Comparison of ENCODE assay signal across 8 mouse cellular contexts in the genomic region with DNA sequence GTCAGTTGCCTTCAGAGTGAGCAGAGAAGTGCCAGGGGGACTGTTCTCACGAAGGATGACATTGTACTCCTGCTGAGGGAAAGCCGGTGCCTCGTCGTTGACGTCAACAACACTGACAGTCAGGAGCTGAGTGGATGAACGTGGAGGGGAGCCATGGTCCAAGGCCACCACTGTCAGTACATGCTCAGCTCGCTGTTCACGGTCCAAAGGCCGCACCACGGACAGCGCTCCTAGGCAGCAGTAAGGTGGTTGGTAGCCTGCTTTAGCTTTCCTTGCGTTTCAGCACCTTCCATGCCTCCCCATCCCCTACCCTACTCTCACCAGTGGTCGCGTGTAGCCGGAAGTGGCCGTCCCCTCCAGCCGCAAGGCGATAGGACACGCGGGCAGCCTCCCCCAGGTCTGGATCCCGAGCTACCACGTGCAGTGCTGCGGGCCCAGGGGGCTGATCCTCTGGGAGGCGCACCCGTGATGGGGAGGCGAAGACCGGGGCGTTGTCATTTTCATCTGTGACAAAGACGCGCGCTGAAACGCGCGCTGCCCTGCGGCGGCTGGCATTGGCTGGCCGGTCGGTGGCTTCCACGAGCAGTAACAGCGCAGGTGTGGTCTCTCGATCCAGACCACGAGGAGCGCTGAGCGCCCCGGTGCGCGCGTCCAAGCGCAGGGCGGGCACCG. TPM values are rescaled to one million over a fixed set of nuclear protein-coding genes. Genes with fewer than 3 reads are reported as not detected.
DNase-seq lines count a peak whose midpoint lies in the region; ATAC-seq and TF ChIP-seq lines count a peak whose summit lies in the region.
"Had no signal": no experiment of that assay in that cellular context is flagged by ENCODE, and none has a peak within 500 bp of the region (broad histone marks: within the 10 kb centered on the region; RNA-seq: fewer than 3 reads in every experiment).

No protein-coding gene starts in this region.

- H3K9ac ChIP-seq in kidney, embryonic 15.5 days = no peak overlapping the region
- no peak overlapping the region for H3K9ac ChIP-seq in forebrain, embryonic 16.5 days (replicated peaks; ENCODE audit: low read depth, low read length)
- no peak overlapping the region for H3K9ac ChIP-seq in midbrain, embryonic 16.5 days (ENCODE audit: low read depth, low read length)

- peak; percentile 43; the same call in 1 of the 2 replicates for ATAC-seq in kidney, embryonic 15.5 days (replicated peaks; ENCODE audit: low FRiP score)
- peak; percentile 10; the same call in 1 of the 2 replicates for ATAC-seq in forebrain, embryonic 16.5 days
- peak; percentile 14; the same call in 1 of the 2 replicates for ATAC-seq in midbrain, embryonic 16.5 days

- no peak overlapping the region for H3K27ac ChIP-seq in kidney, embryonic 15.5 days
- no peak overlapping the region for H3K27ac ChIP-seq in cortical plate, adult 2 months (ENCODE audit: insufficient read depth, low read length)
- no peak overlapping the region for H3K27ac ChIP-seq in forebrain, embryonic 16.5 days (ENCODE audit: low read length)
- no peak overlapping the region for H3K27ac ChIP-seq in midbrain, embryonic 16.5 days (ENCODE audit: low read length)

- no peak for DNase-seq in kidney, postnatal 14 days
- no peak for DNase-seq in ovary, adult 18-20 months (ENCODE audit: low spot score)
- no peak for DNase-seq in right cerebral cortex, postnatal 25 days
- DNase-seq: left cerebral cortex, postnatal 4 days had no signal

- peak overlapping the region; percentile 12; the same call in 1 of the 2 replicates for H3K4me3 ChIP-seq in kidney, embryonic 15.5 days (replicated peaks)
- peak overlapping the region; percentile 26 for H3K4me3 ChIP-seq in cortical plate, adult 2 months (ENCODE audit: insufficient read depth, low read length)
- H3K4me3 ChIP-seq in forebrain, embryonic 16.5 days (replicated peaks; ENCODE audit: low read length) = no peak overlapping the region
- no peak overlapping the region for H3K4me3 ChIP-seq in midbrain, embryonic 16.5 days (ENCODE audit: low read depth, low read length)

- H3K9me3 ChIP-seq in kidney, embryonic 15.5 days (replicated peaks) = no peaks in the 10 kb centered on the region
- H3K9me3 ChIP-seq in forebrain, embryonic 16.5 days (ENCODE audit: control insufficient read depth, low read length) = no peaks in the 10 kb centered on the region
- H3K9me3 ChIP-seq in midbrain, embryonic 16.5 days (replicated peaks; ENCODE audit: control insufficient read depth, low read length, poor library complexity, severe bottlenecking) = no peaks in the 10 kb centered on the region

- H3K36me3 ChIP-seq in kidney, embryonic 15.5 days = peaks cover 88% of the 10 kb centered on the region
- peaks cover 78% of the 10 kb centered on the region for H3K36me3 ChIP-seq in forebrain, embryonic 16.5 days (ENCODE audit: control insufficient read depth, insufficient read depth)
- peaks cover 70% of the 10 kb centered on the region for H3K36me3 ChIP-seq in midbrain, embryonic 16.5 days (ENCODE audit: control insufficient read depth, insufficient read depth, low read length)

- TF ChIP-seq POLR2A in cortical plate, adult 2 months (IDR thresholded peaks at IDR 0.05; ENCODE audit: extremely low read depth, insufficient read depth, low read length) = no peak

- no peak for TF ChIP-seq CTCF in cortical plate, adult 2 months (IDR thresholded peaks at IDR 0.05; ENCODE audit: extremely low read depth, insufficient read depth, low read length)

- 41% methylated on average over 51 of the region's 51 CpGs for WGBS in kidney, embryonic 15.5 days
- WGBS in forebrain, embryonic 16.5 days = 22% methylated on average over 51 of the region's 51 CpGs
- 27% methylated on average over 51 of the region's 51 CpGs for WGBS in midbrain, embryonic 16.5 days

- H3K27me3 ChIP-seq in kidney, embryonic 15.5 days = 0 out of 2 replicates have a peak, but pooled peaks cover 3% of the 10 kb centered on the region
- no peaks in the 10 kb centered on the region for H3K27me3 ChIP-seq in forebrain, embryonic 16.5 days (replicated peaks; ENCODE audit: control insufficient read depth, insufficient read depth, low read length)
- H3K27me3 ChIP-seq in midbrain, embryonic 16.5 days (ENCODE audit: control insufficient read depth, insufficient read depth, low read depth, low read length) = no peaks in the 10 kb centered on the region

- H3K4me2 ChIP-seq in kidney, embryonic 15.5 days = peak overlapping the region; percentile 51
- no peak overlapping the region for H3K4me2 ChIP-seq in forebrain, embryonic 16.5 days (ENCODE audit: low read length)
- no peak overlapping the region for H3K4me2 ChIP-seq in midbrain, embryonic 16.5 days (ENCODE audit: low read length)

- H3K4me1 ChIP-seq in kidney, embryonic 15.5 days = peaks cover 6% of the 10 kb centered on the region; the same call in 1 of the 2 replicates
- H3K4me1 ChIP-seq in cortical plate, adult 2 months (ENCODE audit: control insufficient read depth, insufficient read depth, low read length) = no peaks in the 10 kb centered on the region
- no peaks in the 10 kb centered on the region; the same call in 1 of the 2 replicates for H3K4me1 ChIP-seq in forebrain, embryonic 16.5 days (replicated peaks; ENCODE audit: control insufficient read depth, insufficient read depth, low read length)
- no peaks in the 10 kb centered on the region for H3K4me1 ChIP-seq in midbrain, embryonic 16.5 days (ENCODE audit: control insufficient read depth, insufficient read depth, low read length)

RNA-seq across cellular contexts. Expression of a gene that starts 9.9 kb away (rescaled TPM):
- 92.7 and 94.9 TPM in 2 replicates for polyA plus RNA-seq in kidney, embryonic 15.5 days (2015; fragmentation: Nextera tagmentation; extraction: Ambion mirVana)
- 92.3 and 93.2 TPM in 2 replicates for polyA plus RNA-seq in cortical plate, adult 2 months (2012; rRNA removed)
- polyA plus RNA-seq in forebrain, embryonic 16.5 days (2015; fragmentation: Nextera tagmentation; extraction: Ambion mirVana) = 30.2 and 35.2 TPM in 2 replicates
- polyA plus RNA-seq in midbrain, embryonic 16.5 days (2015; fragmentation: Nextera tagmentation; extraction: Ambion mirVana) = 32.1 and 38.6 TPM in 2 replicates

RNA-seq across cellular contexts. Expression of a gene that starts 17.8 kb away (rescaled TPM):
- 127 and 136 TPM in 2 replicates for polyA plus RNA-seq in kidney, embryonic 15.5 days (2015; fragmentation: Nextera tagmentation; extraction: Ambion mirVana)
- polyA plus RNA-seq in cortical plate, adult 2 months (2012; rRNA removed) = 174 and 179 TPM in 2 replicates
- polyA plus RNA-seq in forebrain, embryonic 16.5 days (2015; fragmentation: Nextera tagmentation; extraction: Ambion mirVana) = 85.8 and 89.5 TPM in 2 replicates
- polyA plus RNA-seq in midbrain, embryonic 16.5 days (2015; fragmentation: Nextera tagmentation; extraction: Ambion mirVana) = 76.5 and 78.4 TPM in 2 replicates

RNA-seq across cellular contexts. Expression of a gene that starts 24.8 kb away (rescaled TPM):
- polyA plus RNA-seq in kidney, embryonic 15.5 days (2015; fragmentation: Nextera tagmentation; extraction: Ambion mirVana) = 44.8 and 49.6 TPM in 2 replicates
- polyA plus RNA-seq in cortical plate, adult 2 months (2012; rRNA removed) = 8.4 and 10.0 TPM in 2 replicates
- polyA plus RNA-seq in forebrain, embryonic 16.5 days (2015; fragmentation: Nextera tagmentation; extraction: Ambion mirVana) = 25.3 and 26.3 TPM in 2 replicates
- polyA plus RNA-seq in midbrain, embryonic 16.5 days (2015; fragmentation: Nextera tagmentation; extraction: Ambion mirVana) = 22.4 and 23.4 TPM in 2 replicates

RNA-seq across cellular contexts. Expression of a gene that starts 25.5 kb away (rescaled TPM):
- 10.2 and 12.1 TPM in 2 replicates for polyA plus RNA-seq in kidney, embryonic 15.5 days (2015; fragmentation: Nextera tagmentation; extraction: Ambion mirVana)
- polyA plus RNA-seq in cortical plate, adult 2 months (2012; rRNA removed) = 4.2 and 5.2 TPM in 2 replicates
- polyA plus RNA-seq in forebrain, embryonic 16.5 days (2015; fragmentation: Nextera tagmentation; extraction: Ambion mirVana) = 20.7 and 22.0 TPM in 2 replicates
- polyA plus RNA-seq in midbrain, embryonic 16.5 days (2015; fragmentation: Nextera tagmentation; extraction: Ambion mirVana) = 12.5 and 14.3 TPM in 2 replicates

RNA-seq across cellular contexts. Expression of a gene that starts 25.6 kb away (rescaled TPM):
- 331 and 360 TPM in 2 replicates for polyA plus RNA-seq in kidney, embryonic 15.5 days (2015; fragmentation: Nextera tagmentation; extraction: Ambion mirVana)
- 153 TPM in 2 replicates for polyA plus RNA-seq in cortical plate, adult 2 months (2012; rRNA removed)
- 191 and 228 TPM in 2 replicates for polyA plus RNA-seq in forebrain, embryonic 16.5 days (2015; fragmentation: Nextera tagmentation; extraction: Ambion mirVana)
- 183 and 192 TPM in 2 replicates for polyA plus RNA-seq in midbrain, embryonic 16.5 days (2015; fragmentation: Nextera tagmentation; extraction: Ambion mirVana)

Comparison
In these comparisons a context has a peak if more than half of its experiments do, and no peak if none do; other contexts are left out.
1. H3K4me3 ChIP-seq: peak in kidney, embryonic 15.5 days (single experiment) and cortical plate, adult 2 months (single experiment); none in forebrain, embryonic 16.5 days (single experiment) and midbrain, embryonic 16.5 days (single experiment).
2. Peak in every context shown above with its lines, with median percentiles within 50 percentile points of each other: ATAC-seq.